Mouse (Mus musculus) heart, embryonic 15.5 days (tissue): ENCODE results near the gene Olfr635. TPM values are rescaled to one million over a fixed set of nuclear protein-coding genes. Genes with fewer than 3 reads are reported as not detected.
"Not testable (repeated sequence)": the region's sequence is repeated elsewhere in the genome, so short reads cannot be mapped to it uniquely, and the experiment has no call there.

Source experiments
- ATAC-seq: fragments of 200-750 bp; cut with Nextera tagmentation; replicated peaks from 2 replicates; pipeline ENCODE4 v1.8.0; 2017; ENCODE audit warnings: low read depth, moderate TSS enrichment; ENCODE audit not compliant: insufficient number of reproducible peaks, insufficient read depth, low FRiP score
- H3K27ac ChIP-seq: fragments of 300-500 bp; sonication (generic); 2 replicates; pipeline ENCODE4 v1.5.1; 2015; ENCODE audit warnings: mild to moderate bottlenecking, inconsistent platforms
- H3K27me3 ChIP-seq: fragments of 300-500 bp; sonication (generic); 2 replicates; pipeline ENCODE4 v1.6.1; 2015; ENCODE audit warnings: inconsistent platforms
- H3K36me3 ChIP-seq: fragments of 300-500 bp; sonication (generic); 2 replicates; pipeline ENCODE4 v1.6.1; 2015; ENCODE audit warnings: mild to moderate bottlenecking, inconsistent platforms
- H3K4me1 ChIP-seq: fragments of 300-500 bp; sonication (generic); replicated peaks from 2 replicates; pipeline ENCODE4 v1.6.1; 2015; ENCODE audit warnings: inconsistent platforms
- H3K4me2 ChIP-seq: fragments of 300-500 bp; sonication (generic); 2 replicates; pipeline ENCODE4 v1.6.1; 2015; ENCODE audit warnings: inconsistent platforms, mild to moderate bottlenecking, moderate library complexity
- H3K4me3 ChIP-seq: fragments of 300-500 bp; sonication (generic); 2 replicates; pipeline ENCODE4 v1.5.1; 2015; ENCODE audit warnings: mild to moderate bottlenecking, inconsistent platforms
- H3K9ac ChIP-seq: fragments of 300-500 bp; sonication (generic); 2 replicates; pipeline ENCODE4 v1.6.1; 2015; ENCODE audit warnings: mild to moderate bottlenecking, inconsistent platforms
- H3K9me3 ChIP-seq: fragments of 300-500 bp; sonication (generic); replicated peaks from 2 replicates; pipeline ENCODE4 v1.6.1; 2016; ENCODE audit warnings: inconsistent platforms
- WGBS: fragments of 180-500 bp; shearing (Covaris S2); methylation state at CpG from one replicate; pipeline ENCODE4 v1.1.7; 2015; ENCODE audit warnings: mixed read lengths; 5-methylcytosine and 5-hydroxymethylcytosine counted together
- polyA plus RNA-seq: library from polyadenylated mRNA; unstranded; fragments of >200 nt; fragmentation: Nextera tagmentation; extraction: Ambion mirVana; gene quantifications from 2 replicates; pipeline ENCODE4 v1.2.1, GENCODE M21; 2015

Olfr635 gene
- polyA plus RNA-seq, result not detected in 2 replicates

DNA sequence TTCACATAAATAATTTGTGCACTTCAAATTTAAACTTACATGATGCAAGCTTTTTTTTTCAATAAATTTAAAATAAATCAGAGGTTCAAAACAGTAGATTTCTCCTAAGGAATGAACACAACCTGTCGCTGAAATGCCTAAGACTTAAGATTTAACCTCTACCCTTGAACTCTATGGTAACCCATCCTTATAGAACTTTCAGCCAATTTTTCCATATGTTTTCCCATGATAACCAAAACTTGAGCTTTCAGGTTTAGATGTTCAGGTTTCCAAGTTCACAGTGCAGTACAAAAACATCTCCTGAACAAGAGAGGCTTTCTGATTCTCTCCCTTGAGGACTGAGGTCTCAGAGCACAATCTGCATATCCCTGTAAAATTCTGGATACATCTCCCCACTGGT, at the start of gene Olfr635:
Olfr635 (plus strand) TSS at position 301 of the 400 bp plus-strand sequence.
- Histone ChIP-seq H3K36me3 (no peaks in the 10 kb centered on the region), H3K27me3 (no peaks in the 10 kb centered on the region), H3K9ac (no peak within 1 kb of the TSS), H3K9me3 (no peaks in the 10 kb centered on the region), H3K4me2 (no peak within 1 kb of the TSS), H3K4me1 (no peaks in the 10 kb centered on the region), H3K4me3 (no peak within 1 kb of the TSS), H3K27ac (no peak within 1 kb of the TSS)
- WGBS, result 76% methylated on average over 1 of the region's 1 CpGs
- no peak for ATAC-seq

DNA sequence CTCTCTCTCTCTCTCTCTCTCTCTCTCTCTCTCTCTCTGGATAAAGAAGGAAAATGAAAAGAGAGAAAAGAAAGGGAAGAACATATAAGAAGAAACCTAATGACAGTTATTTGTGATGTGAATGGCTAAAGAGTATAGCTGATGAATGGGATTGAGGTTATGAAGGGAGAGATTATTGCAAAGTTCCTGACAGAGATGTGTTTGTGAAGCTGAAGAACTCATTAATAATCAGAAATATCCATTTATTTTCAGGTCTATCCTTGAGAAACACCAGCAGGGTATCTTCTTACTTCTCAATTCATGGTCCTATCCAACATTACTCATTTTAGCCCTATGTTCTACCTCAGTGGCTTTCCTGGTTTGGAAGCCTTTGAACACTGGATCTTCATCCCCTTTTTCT, 42.4 kb upstream of the Olfr635 start, which contains the start of gene Olfr631:
Olfr631 (plus strand) TSS at position 301 of the 400 bp plus-strand sequence.
- no peak within 1 kb of the TSS for H3K4me3 ChIP-seq
- no peaks in the 10 kb centered on the region for H3K27me3 ChIP-seq
- H3K27ac ChIP-seq, result no peak within 1 kb of the TSS
- no peak for ATAC-seq
- no peak within 1 kb of the TSS for H3K4me2 ChIP-seq
- no peaks in the 10 kb centered on the region for H3K9me3 ChIP-seq
- no peaks in the 10 kb centered on the region for H3K36me3 ChIP-seq
- no peaks in the 10 kb centered on the region for H3K4me1 ChIP-seq
- no peak within 1 kb of the TSS for H3K9ac ChIP-seq

DNA sequence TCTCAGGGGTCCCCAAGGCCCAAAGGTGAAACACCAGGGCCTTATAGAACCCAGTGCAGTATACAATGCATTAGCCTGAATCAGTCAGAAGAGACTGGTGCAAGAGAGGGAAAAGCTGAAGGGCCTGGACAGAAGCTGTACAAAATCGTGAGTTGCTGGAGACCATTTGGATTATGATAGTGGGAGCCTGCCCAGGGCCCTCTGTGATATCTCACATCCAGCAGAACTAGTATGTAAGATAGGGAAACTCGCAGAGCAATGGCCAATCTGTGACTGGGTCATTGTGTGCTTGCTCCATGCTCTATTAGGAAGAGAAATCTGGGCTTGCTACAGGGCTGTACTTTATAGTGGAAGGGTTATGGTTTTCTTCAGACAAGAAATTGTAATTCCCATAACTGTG, 36.7 kb upstream of the Olfr635 start, which contains the start of gene Olfr632:
Olfr632 (plus strand) TSS at position 84 of the 400 bp plus-strand sequence.
- Histone ChIP-seq H3K4me3 (no peak within 1 kb of the TSS), H3K4me1 (no peaks in the 10 kb centered on the region), H3K36me3 (no peaks in the 10 kb centered on the region), H3K4me2 (no peak within 1 kb of the TSS), H3K27me3 (no peaks in the 10 kb centered on the region), H3K27ac (no peak within 1 kb of the TSS), H3K9me3 (no peaks in the 10 kb centered on the region), H3K9ac (no peak within 1 kb of the TSS)
- no peak for ATAC-seq
- 57% methylated on average over 2 of the region's 2 CpGs for whole genome bisulfite sequencing

DNA sequence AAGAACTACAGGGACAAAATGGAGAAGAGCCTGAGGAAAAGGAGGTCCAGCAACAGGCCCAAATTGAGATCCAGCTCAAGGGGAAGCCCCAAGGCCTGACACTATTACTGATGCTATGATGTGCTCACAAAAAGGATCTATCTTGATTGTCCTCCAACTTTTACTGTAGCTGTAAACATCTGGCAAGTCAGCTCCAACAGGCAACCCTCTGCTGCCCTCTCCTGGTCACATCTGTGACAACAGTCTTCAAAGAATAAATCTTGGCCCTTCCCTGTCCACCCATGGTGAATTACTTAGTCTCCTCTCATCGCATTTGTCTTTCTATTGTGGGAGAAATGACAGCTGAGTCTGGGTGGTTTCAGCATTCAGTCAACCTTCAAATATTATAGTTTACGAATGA, 28.2 kb upstream of the Olfr635 start:
- Histone ChIP-seq H3K36me3 (no peaks in the 10 kb centered on the region), H3K9ac (no peak overlapping the region), H3K27me3 (no peaks in the 10 kb centered on the region), H3K4me1 (no peaks in the 10 kb centered on the region), H3K4me3 (no peak overlapping the region), H3K27ac (no peak overlapping the region), H3K9me3 (no peaks in the 10 kb centered on the region), H3K4me2 (no peak overlapping the region)
- no peak for ATAC-seq
- 21% methylated on average over 2 of the region's 2 CpGs for WGBS

DNA sequence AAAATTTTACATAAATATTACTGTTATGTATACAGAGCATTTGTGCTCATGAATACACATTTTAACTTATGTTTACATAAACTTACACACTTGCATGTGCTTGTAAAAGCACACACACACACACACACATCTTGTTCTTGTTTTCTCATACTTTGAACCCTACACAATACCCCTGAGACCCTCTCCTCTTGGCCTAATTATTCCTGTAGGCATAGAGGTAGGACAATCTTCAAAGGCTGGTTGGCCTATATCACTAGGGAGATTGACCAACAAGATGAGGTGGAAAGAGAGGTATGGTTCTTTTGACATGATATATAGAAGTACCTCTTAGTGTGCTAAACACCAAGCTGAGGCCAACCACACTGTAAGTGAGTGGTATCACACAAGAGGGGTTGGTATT, 26.8 kb upstream of the Olfr635 start, which contains the start of gene Olfr633:
Olfr633 (plus strand) TSS at position 301 of the 400 bp plus-strand sequence.
- no peaks in the 10 kb centered on the region for H3K36me3 ChIP-seq
- H3K4me3 ChIP-seq, result no peak within 1 kb of the TSS
- no peak within 1 kb of the TSS for H3K9ac ChIP-seq
- ATAC-seq, result no peak
- no peak within 1 kb of the TSS for H3K4me2 ChIP-seq
- no peak within 1 kb of the TSS for H3K27ac ChIP-seq
- H3K27me3 ChIP-seq, result no peaks in the 10 kb centered on the region
- H3K4me1 ChIP-seq, result no peaks in the 10 kb centered on the region
- H3K9me3 ChIP-seq, result no peaks in the 10 kb centered on the region

DNA sequence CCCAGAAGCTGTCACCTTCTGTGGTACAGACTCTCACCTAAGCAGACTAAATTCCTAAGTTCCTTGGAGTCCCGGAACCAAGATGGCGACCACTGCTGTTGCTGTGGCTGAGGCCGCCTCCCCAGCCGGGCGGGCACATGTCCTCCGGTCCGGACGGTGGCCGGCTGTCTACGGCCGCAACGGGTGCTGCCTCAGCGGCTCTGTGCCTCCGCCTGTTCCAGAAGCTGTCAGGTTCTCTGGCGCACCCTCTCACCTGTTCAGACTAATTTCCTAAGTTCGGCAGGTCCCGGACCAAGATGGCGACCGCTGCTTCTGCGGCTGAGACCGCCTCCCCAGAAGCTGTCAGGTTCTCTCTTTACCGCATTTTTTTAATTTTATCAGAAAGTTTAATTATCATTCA, 4.1 kb upstream of the Olfr635 start:
- 90% methylated on average over 22 of the region's 22 CpGs for WGBS
- H3K9ac ChIP-seq, H3K4me3 ChIP-seq, ATAC-seq, H3K9me3 ChIP-seq, H3K27ac ChIP-seq, H3K4me2 ChIP-seq, H3K27me3 ChIP-seq, H3K36me3 ChIP-seq, H3K4me1 ChIP-seq: not testable (repeated sequence)

DNA sequence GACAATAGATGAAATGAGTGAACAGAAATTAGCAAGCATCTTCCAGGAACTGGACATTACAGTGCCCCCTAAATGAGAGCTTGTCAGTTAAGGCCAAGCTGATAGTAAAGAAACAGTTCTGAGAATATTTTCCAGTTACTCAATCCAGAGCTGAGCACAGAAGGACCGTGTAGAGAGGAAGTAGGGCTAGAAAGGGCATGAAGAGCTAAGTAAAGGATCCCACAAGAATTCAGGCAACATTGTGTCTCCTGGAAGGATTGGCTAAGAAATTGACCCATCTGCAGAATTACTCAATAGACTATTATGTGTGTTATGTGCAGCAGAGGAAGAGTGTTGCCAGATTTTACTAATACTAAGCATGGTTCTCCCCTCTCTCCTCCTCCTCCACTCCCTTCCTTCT, 830 bp downstream of the Olfr635 start:
- Histone ChIP-seq H3K36me3 (no peaks in the 10 kb centered on the region), H3K4me1 (no peaks in the 10 kb centered on the region), H3K27me3 (no peaks in the 10 kb centered on the region), H3K4me3 (no peak overlapping the region), H3K4me2 (no peak overlapping the region), H3K9ac (no peak overlapping the region), H3K27ac (no peak overlapping the region), H3K9me3 (no peaks in the 10 kb centered on the region)
- WGBS, result 48% methylated on average over 1 of the region's 1 CpGs
- no peak for ATAC-seq

DNA sequence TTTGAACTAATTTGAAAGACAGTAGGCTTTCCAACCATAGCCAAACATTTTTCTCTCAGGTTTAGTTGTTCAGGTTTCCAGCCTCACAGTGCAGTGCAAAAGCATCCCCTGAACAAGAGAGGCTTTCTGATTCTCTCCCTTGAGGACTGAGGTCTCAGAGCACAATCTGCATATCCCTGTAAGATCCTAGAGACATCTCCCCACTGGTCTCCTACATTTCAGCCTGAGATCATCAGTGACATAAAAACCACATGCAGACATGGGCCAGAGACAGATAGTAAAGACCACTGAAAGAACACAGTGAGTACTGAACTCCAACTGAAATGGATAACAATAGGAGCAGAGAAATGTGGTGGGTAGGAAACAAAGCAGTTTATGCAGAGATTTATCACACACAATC, 27.5 kb downstream of the Olfr635 start, which contains the start of gene Olfr638:
Olfr638 (plus strand) TSS at position 301 of the 400 bp plus-strand sequence.
- no peaks in the 10 kb centered on the region for H3K9me3 ChIP-seq
- H3K36me3 ChIP-seq, result no peaks in the 10 kb centered on the region
- no peak within 1 kb of the TSS for H3K9ac ChIP-seq
- H3K4me3 ChIP-seq, result no peak within 1 kb of the TSS
- no peak within 1 kb of the TSS for H3K27ac ChIP-seq
- H3K4me1 ChIP-seq, result no peaks in the 10 kb centered on the region
- no peaks in the 10 kb centered on the region for H3K27me3 ChIP-seq
- no peak for ATAC-seq
- no peak within 1 kb of the TSS for H3K4me2 ChIP-seq

DNA sequence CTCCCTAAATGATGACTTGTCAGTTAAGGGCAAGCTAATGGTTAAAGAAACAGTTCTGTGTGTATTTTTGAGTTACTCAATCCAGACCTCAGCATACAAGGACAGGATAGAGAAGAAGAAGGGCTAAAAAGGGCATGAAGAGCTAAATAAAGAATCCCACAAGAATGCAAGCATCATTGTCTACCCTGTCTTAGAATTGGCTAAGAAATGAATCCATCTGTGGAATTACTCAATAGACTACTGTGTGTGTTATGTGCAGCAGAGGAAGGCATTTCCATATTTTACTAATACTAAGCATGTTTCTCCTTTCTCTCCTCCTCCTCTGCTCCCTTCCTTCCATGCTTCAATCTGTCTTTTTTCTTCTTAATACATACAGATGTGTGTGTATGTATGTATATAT, 28.2 kb downstream of the Olfr635 start:
- no peaks in the 10 kb centered on the region for H3K9me3 ChIP-seq
- no peak overlapping the region for H3K9ac ChIP-seq
- no peaks in the 10 kb centered on the region for H3K4me1 ChIP-seq
- no peaks in the 10 kb centered on the region for H3K36me3 ChIP-seq
- no peak overlapping the region for H3K27ac ChIP-seq
- H3K27me3 ChIP-seq, result no peaks in the 10 kb centered on the region
- H3K4me2 ChIP-seq, result no peak overlapping the region
- ATAC-seq, result no peak
- no peak overlapping the region for H3K4me3 ChIP-seq

DNA sequence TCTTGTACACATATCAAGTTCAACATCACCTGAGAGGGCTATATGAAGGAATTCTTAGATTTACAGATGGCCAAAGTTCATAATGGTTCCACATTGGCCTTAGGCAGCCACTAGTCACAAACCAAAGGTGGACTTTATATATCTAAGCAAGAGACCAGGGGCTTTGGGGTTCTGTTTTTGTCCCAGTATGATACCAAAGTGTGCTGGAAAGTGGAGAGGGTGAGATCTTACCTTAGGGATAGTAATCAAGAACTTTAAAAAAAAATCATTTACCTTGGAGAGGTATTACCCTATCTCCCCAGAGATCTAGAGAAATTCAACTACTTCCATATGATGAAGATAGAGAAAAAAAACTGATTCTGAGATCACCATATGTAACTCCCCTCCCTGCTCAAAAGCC, 46.3 kb downstream of the Olfr635 start, which contains the start of gene Olfr639:
Olfr639 (minus strand) TSS at position 101 of the 400 bp plus-strand sequence.
- H3K27ac ChIP-seq, result no peak within 1 kb of the TSS
- no peak within 1 kb of the TSS for H3K4me2 ChIP-seq
- no peaks in the 10 kb centered on the region for H3K36me3 ChIP-seq
- no peaks in the 10 kb centered on the region for H3K27me3 ChIP-seq
- no peaks in the 10 kb centered on the region for H3K9me3 ChIP-seq
- no peak within 1 kb of the TSS for H3K9ac ChIP-seq
- no peak within 1 kb of the TSS for H3K4me3 ChIP-seq
- ATAC-seq, result no peak
- H3K4me1 ChIP-seq, result no peaks in the 10 kb centered on the region

DNA sequence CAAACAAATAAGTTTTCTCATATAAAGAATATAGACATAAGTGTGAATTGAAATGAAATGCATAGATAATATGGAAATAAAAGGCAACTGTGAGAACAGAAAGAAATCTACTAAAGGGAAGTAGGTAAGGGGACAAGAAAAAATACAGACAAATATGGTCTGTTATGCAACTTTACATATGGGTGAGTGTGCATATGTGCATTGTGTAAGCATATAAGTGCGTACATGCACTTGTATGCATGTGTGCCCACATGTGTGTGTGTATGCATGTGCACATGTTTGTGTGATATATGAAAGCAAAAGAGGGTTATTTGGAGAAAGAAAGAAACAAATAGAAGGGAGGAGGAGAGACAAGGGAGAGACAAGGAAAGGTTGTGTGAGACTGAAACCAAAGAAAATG, 48.0 kb downstream of the Olfr635 start:
- H3K4me3 ChIP-seq, result no peak overlapping the region
- no peaks in the 10 kb centered on the region for H3K4me1 ChIP-seq
- H3K36me3 ChIP-seq, result no peaks in the 10 kb centered on the region
- WGBS, result 71% methylated on average over 1 of the region's 1 CpGs
- H3K4me2 ChIP-seq, result no peak overlapping the region
- no peak overlapping the region for H3K27ac ChIP-seq
- no peaks in the 10 kb centered on the region for H3K27me3 ChIP-seq
- no peak for ATAC-seq
- no peaks in the 10 kb centered on the region for H3K9me3 ChIP-seq
- no peak overlapping the region for H3K9ac ChIP-seq

DNA sequence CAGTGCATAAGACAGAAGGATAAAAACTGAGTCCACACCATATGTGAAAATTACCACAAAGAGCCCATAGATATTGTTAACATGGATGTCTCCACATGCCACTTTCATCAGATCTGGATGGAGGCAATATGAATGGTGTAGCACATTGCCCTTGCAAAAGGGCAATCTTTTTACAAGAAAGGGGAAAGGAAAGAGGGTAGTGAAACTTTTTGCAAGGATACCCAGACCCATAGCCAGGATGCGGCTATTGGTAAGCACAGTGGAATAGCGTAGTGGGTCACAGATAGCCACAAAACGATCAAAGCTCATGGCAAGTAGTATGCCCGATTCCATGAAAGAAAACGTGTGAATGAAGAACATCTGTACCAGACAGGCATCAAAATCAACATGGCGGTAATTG, 50.7 kb downstream of the Olfr635 start:
- WGBS, result 81% methylated on average over 6 of the region's 6 CpGs

More for the DNA sequence above, 50.7 kb downstream of the Olfr635 start:
- no peak overlapping the region for H3K4me2 ChIP-seq
- no peaks in the 10 kb centered on the region for H3K27me3 ChIP-seq
- H3K4me1 ChIP-seq, result no peaks in the 10 kb centered on the region
- H3K4me3 ChIP-seq, result no peak overlapping the region
- no peak for ATAC-seq
- no peaks in the 10 kb centered on the region for H3K9me3 ChIP-seq
- H3K27ac ChIP-seq, result no peak overlapping the region
- H3K9ac ChIP-seq, result no peak overlapping the region
- no peaks in the 10 kb centered on the region for H3K36me3 ChIP-seq
